Mouse (Mus musculus) kidney, adult 2 months (tissue): ENCODE measurements around the gene Gm6309. TPM values are rescaled to one million over a fixed set of nuclear protein-coding genes. Genes with fewer than 3 reads are reported as not detected.

Experiments used
- DNase-seq: peaks from one replicate; pipeline ENCODE4 v3.0.0; 2021
- H3K27ac ChIP-seq: fragments of 200-500 bp; 2 replicates; pipeline ENCODE4 v1.5.1; 2012; ENCODE audit warnings: low read depth, low read length, control low read depth, inconsistent platforms; ENCODE audit not compliant: insufficient read depth
- H3K27me3 ChIP-seq: fragments of 200-500 bp; replicated peaks from 2 replicates; pipeline ENCODE4 v1.6.1; 2012; ENCODE audit warnings: mild to moderate bottlenecking, moderate library complexity, low read length, inconsistent platforms; ENCODE audit not compliant: control insufficient read depth, insufficient read depth
- H3K36me3 ChIP-seq: fragments of 200-500 bp; 2 replicates; pipeline ENCODE4 v1.6.1; 2012; ENCODE audit warnings: mild to moderate bottlenecking, moderate library complexity, low read length, inconsistent platforms; ENCODE audit not compliant: control insufficient read depth, insufficient read depth
- H3K4me1 ChIP-seq: fragments of 200-500 bp; 2 replicates; pipeline ENCODE4 v1.6.1; 2011; ENCODE audit warnings: low read length; ENCODE audit not compliant: control insufficient read depth, insufficient read depth
- H3K4me3 ChIP-seq: fragments of 200-500 bp; 2 replicates; pipeline ENCODE4 v1.5.1; 2011; ENCODE audit warnings: mild to moderate bottlenecking, low read depth, low read length, control low read depth; ENCODE audit not compliant: insufficient read depth
- CTCF ChIP-seq: fragments of 200-500 bp; conservative IDR thresholded peaks from 2 replicates; pipeline ENCODE4 v1.5.1; 2011; ENCODE audit warnings: low read depth, mild to moderate bottlenecking, control low read depth, low read length, moderate library complexity, mixed read lengths; ENCODE audit not compliant: insufficient read depth, insufficient read length
- POLR2A ChIP-seq: fragments of 200-500 bp; IDR thresholded peaks from one replicate; pipeline ENCODE4 v1.6.1; 2011; ENCODE audit warnings: low read depth, low read length, control low read depth
- WGBS: fragments of 180-500 bp; shearing (Covaris S2); methylation state at CpG from one replicate; pipeline ENCODE4 v1.1.7; 2018; 5-methylcytosine and 5-hydroxymethylcytosine counted together
- polyA plus RNA-seq: library from polyadenylated mRNA; depleted of rRNA; stranded (reverse); fragments of >200 nt; gene quantifications from 2 replicates; pipeline ENCODE4 v1.2.3, GENCODE M21; 2012; rRNA removed

Gene Gm6309
- polyA plus RNA-seq, 1 experiment: not detected

- Histone ChIP-seq H3K27ac (no peak overlapping the region), H3K4me1 (no peaks in the 10 kb centered on the region), H3K4me3 (no peak overlapping the region), H3K36me3 (no peaks in the 10 kb centered on the region), H3K27me3 (no peaks in the 10 kb centered on the region)
- TF ChIP-seq POLR2A (no peak), CTCF (no peak)
- no peak for DNase-seq
- WGBS: 62% methylated on average over 3 of the region's 3 CpGs
These were observed 20.1 kb downstream of the Gm6309 start for GRCm38 (mm10) chr5:146150454-146150853.

DNA sequence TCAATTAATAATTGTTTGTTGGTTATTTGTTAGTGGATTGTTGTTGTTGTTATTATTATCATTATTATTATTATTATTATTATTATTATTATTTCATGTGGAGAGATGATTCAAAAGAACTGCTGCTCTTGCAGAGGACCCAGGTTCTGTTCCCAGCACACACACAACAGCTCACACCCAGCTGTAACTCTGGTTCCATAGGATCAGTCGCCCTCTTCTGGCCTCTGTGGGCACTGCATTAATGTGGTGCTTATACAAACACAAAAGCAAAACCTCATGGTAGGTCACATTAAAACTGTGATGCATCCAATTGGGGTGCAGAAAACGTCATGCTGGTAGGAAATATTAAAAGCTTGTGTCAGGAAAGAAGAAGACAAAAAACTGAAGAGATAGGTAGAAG, 22.6 kb downstream of the Gm6309 start:
- TF ChIP-seq POLR2A (no peak), CTCF (0 out of 2 replicates have a peak, but pooled peaks have one; percentile 9)
- Histone ChIP-seq H3K4me3 (no peak overlapping the region), H3K4me1 (no peaks in the 10 kb centered on the region), H3K27me3 (no peaks in the 10 kb centered on the region), H3K36me3 (no peaks in the 10 kb centered on the region), H3K27ac (no peak overlapping the region)
- whole genome bisulfite sequencing: 47% methylated on average over 2 of the region's 2 CpGs
- no peak for DNase-seq

Other genes starting within 250 kb of the Gm6309 start
- gene Cyp3a25, start 161.1 kb downstream of the Gm6309 start, polyA plus RNA-seq: not detected in 2 replicates
- gene Cyp3a59, start 91.5 kb downstream of the Gm6309 start, polyA plus RNA-seq: not detected in 2 replicates
- not detected in 2 replicates for gene Gm5565, start 10.2 kb downstream of the Gm6309 start, polyA plus RNA-seq
- gene 1700001J03Rik, start 14.6 kb upstream of the Gm6309 start, polyA plus RNA-seq: 1.7 and 2.1 TPM in 2 replicates
- gene Rnf6, start 50.8 kb upstream of the Gm6309 start, polyA plus RNA-seq: 34.8 and 36.2 TPM in 2 replicates
- gene Cdk8, start 60.5 kb upstream of the Gm6309 start, polyA plus RNA-seq: 34.5 and 38.4 TPM in 2 replicates
- gene Wasf3, start 214.3 kb upstream of the Gm6309 start, polyA plus RNA-seq: 5.9 and 6.4 TPM in 2 replicates